Mouse (Mus musculus) embryonic facial prominence, embryonic 10.5 days (tissue): ENCODE results near the gene Crim1. TPM values are rescaled to one million over a fixed set of nuclear protein-coding genes. Genes with fewer than 3 reads are reported as not detected.

Experiments used
- DNase-seq: peaks from one replicate; pipeline ENCODE4 v3.0.0-alpha.2; 2017; ENCODE audit warnings: low spot score
- H3K27ac ChIP-seq: fragments of 300-500 bp; sonication (generic); replicated peaks from 2 replicates; pipeline ENCODE4 v1.5.1; 2016; ENCODE audit warnings: mild to moderate bottlenecking
- H3K27me3 ChIP-seq: fragments of 300-500 bp; sonication (generic); replicated peaks from 2 replicates; pipeline ENCODE4 v1.6.1; 2016; ENCODE audit warnings: low read depth, mild to moderate bottlenecking; ENCODE audit not compliant: poor library complexity, severe bottlenecking
- H3K36me3 ChIP-seq: fragments of 300-500 bp; sonication (generic); replicated peaks from 2 replicates; pipeline ENCODE4 v1.6.1; 2016; ENCODE audit warnings: mild to moderate bottlenecking, moderate library complexity
- H3K4me1 ChIP-seq: fragments of 300-500 bp; sonication (generic); 2 replicates; pipeline ENCODE4 v1.6.1; 2016
- H3K4me3 ChIP-seq: fragments of 300-500 bp; sonication (generic); 2 replicates; pipeline ENCODE4 v1.5.1; 2016; ENCODE audit warnings: mild to moderate bottlenecking, moderate library complexity
- H3K9me3 ChIP-seq: fragments of 300-500 bp; sonication (generic); 2 replicates; pipeline ENCODE4 v1.6.1; 2016; ENCODE audit warnings: mild to moderate bottlenecking
- WGBS: fragments of 180-500 bp; shearing (Covaris S2); methylation state at CpG from one replicate; pipeline ENCODE4 v1.1.7; 2016; 5-methylcytosine and 5-hydroxymethylcytosine counted together
- polyA plus RNA-seq: library from polyadenylated mRNA; unstranded; fragments of >200 nt; fragmentation: Nextera tagmentation; extraction: Ambion mirVana; gene quantifications from 2 replicates; pipeline ENCODE4 v1.2.1, GENCODE M21; 2016

Gene Crim1
- polyA plus RNA-seq, 1 experiment from 2014 or later = 2.2 TPM

- Histone ChIP-seq H3K9me3 (no peaks in the 10 kb centered on the region), H3K27ac (peak overlapping the region; percentile 44; the same call in 1 of the 2 replicates), H3K4me1 (peaks cover 9% of the 10 kb centered on the region), H3K4me3 (no peak overlapping the region), H3K36me3 (peaks cover 12% of the 10 kb centered on the region; the same call in 1 of the 2 replicates), H3K27me3 (no peaks in the 10 kb centered on the region)
- WGBS = 56% methylated on average over 8 of the region's 8 CpGs
- peak; percentile 32 for DNase-seq
Measured at GRCm38 (mm10) chr17:78298967-78299540, 99.0 kb downstream of the Crim1 start.

DNA sequence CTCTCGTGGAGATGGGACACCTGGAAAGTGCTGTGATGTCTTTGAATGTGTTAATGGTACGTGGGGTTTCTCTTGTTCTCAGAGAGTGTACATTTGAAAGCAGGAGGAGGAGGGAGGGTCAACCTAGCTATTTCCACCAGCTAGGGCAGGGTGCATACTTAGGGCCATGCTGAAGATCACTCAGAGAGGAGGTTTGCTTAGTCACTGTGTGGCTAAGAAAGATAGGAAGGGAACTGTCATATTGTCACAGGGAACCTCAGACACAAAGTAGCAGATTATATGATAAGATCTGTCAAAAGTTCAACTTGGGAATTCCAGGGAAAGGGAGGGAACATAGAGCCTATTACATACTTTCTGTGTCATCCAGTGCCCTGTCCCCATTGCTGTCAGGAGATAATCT, 103.0 kb downstream of the Crim1 start:
- Histone ChIP-seq H3K4me3 (no peak overlapping the region), H3K36me3 (peaks cover 33% of the 10 kb centered on the region), H3K4me1 (peaks cover 9% of the 10 kb centered on the region), H3K9me3 (no peaks in the 10 kb centered on the region), H3K27ac (no peak overlapping the region), H3K27me3 (no peaks in the 10 kb centered on the region)
- WGBS = 93% methylated on average over 2 of the region's 2 CpGs
- no peak for DNase-seq

DNA sequence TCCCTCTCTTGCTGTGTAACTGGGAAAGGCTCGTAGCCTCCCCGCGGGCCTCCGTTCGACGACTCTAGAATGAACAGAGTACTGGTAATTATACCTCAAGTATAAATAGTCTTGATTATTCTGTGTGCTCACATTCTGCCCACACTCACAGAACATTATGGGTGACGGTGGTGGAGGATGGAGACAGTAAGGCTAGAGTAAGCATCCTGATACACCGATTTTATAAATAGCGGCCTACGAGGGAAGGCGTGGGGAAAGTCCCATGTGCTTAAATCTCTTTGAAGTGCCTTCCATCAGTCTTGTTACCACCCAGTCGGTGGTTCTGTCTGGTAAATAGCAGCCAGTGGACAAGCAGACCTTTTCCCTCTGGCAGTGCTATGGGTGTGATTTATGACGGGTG, 104.0 kb downstream of the Crim1 start:
- H3K27ac ChIP-seq = no peak overlapping the region
- peaks cover 3% of the 10 kb centered on the region for H3K4me1 ChIP-seq
- 95% methylated on average over 13 of the region's 13 CpGs for WGBS
- H3K36me3 ChIP-seq = peaks cover 37% of the 10 kb centered on the region
- no peak overlapping the region for H3K4me3 ChIP-seq
- H3K9me3 ChIP-seq = no peaks in the 10 kb centered on the region
- no peak for DNase-seq
- no peaks in the 10 kb centered on the region for H3K27me3 ChIP-seq

GRCm38 (mm10) chr17:78306434-78306833, 106.4 kb downstream of the Crim1 start:
- H3K9me3 ChIP-seq = no peaks in the 10 kb centered on the region
- H3K27ac ChIP-seq = no peak overlapping the region
- no peak overlapping the region for H3K4me3 ChIP-seq
- no peaks in the 10 kb centered on the region for H3K4me1 ChIP-seq
- no peaks in the 10 kb centered on the region for H3K27me3 ChIP-seq
- 95% methylated on average over 9 of the region's 9 CpGs for WGBS
- peaks cover 34% of the 10 kb centered on the region for H3K36me3 ChIP-seq
- DNase-seq = no peak

DNA sequence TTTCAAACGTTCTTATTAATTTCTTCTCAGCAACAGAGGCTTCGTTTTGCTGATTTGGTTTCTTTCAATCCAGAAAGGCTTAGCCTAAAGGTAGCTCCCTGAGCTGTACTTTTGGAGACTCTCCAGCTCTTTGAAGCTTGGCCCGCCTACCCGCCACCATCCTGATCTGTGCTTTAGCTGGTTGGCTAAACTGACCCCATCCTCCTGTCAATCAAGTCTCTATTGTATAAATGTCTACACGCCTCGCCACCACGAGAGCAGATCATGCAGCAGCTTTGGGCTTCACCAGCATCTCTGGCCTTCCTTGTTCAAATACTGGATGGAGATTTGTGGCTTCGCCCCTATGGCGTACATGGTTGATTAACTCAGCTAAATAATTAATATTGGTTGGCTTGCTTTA, 108.2 kb downstream of the Crim1 start:
- H3K27me3 ChIP-seq = no peaks in the 10 kb centered on the region
- peaks cover 33% of the 10 kb centered on the region for H3K36me3 ChIP-seq
- no peak for DNase-seq
- H3K9me3 ChIP-seq = no peaks in the 10 kb centered on the region
- H3K4me3 ChIP-seq = no peak overlapping the region
- WGBS = 91% methylated on average over 9 of the region's 9 CpGs
- no peaks in the 10 kb centered on the region for H3K4me1 ChIP-seq
- H3K27ac ChIP-seq = no peak overlapping the region

DNA sequence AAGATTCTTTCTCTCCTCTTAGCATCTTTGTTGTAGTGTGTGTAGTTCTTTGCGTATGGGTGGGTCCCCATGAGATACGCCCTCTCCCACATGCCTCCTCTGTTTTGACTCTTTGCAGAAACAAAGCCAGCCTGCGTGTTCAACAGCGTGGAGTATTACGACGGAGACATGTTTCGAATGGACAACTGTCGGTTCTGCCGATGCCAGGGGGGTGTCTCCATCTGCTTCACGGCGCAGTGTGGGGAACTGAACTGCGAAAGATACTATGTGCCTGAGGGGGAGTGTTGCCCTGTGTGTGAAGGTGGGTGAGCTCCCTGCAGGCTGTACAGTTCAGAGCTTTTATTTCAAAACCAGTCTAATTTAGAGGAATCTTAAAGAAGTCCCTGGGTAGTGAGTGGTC, 113.0 kb downstream of the Crim1 start:
- Histone ChIP-seq H3K9me3 (no peaks in the 10 kb centered on the region), H3K4me1 (no peaks in the 10 kb centered on the region), H3K27ac (no peak overlapping the region), H3K36me3 (peaks cover 27% of the 10 kb centered on the region), H3K27me3 (no peaks in the 10 kb centered on the region), H3K4me3 (no peak overlapping the region)
- 95% methylated on average over 12 of the region's 12 CpGs for WGBS
- DNase-seq = no peak

GRCm38 (mm10) chr17:78313612-78314011, 113.6 kb downstream of the Crim1 start:
- WGBS = 75% methylated on average over 5 of the region's 5 CpGs
- Histone ChIP-seq H3K27ac (no peak overlapping the region), H3K27me3 (no peaks in the 10 kb centered on the region), H3K4me3 (no peak overlapping the region), H3K4me1 (no peaks in the 10 kb centered on the region), H3K9me3 (no peaks in the 10 kb centered on the region), H3K36me3 (peaks cover 23% of the 10 kb centered on the region)
- no peak for DNase-seq

- DNase-seq = no peak
- H3K4me3 ChIP-seq = no peak overlapping the region
- H3K4me1 ChIP-seq = no peaks in the 10 kb centered on the region
- no peaks in the 10 kb centered on the region for H3K9me3 ChIP-seq
- no peak overlapping the region for H3K27ac ChIP-seq
- H3K27me3 ChIP-seq = no peaks in the 10 kb centered on the region
- WGBS = 95% methylated on average over 11 of the region's 11 CpGs
- peaks cover 27% of the 10 kb centered on the region for H3K36me3 ChIP-seq
Measured at GRCm38 (mm10) chr17:78315659-78316058, 115.6 kb downstream of the Crim1 start.

DNA sequence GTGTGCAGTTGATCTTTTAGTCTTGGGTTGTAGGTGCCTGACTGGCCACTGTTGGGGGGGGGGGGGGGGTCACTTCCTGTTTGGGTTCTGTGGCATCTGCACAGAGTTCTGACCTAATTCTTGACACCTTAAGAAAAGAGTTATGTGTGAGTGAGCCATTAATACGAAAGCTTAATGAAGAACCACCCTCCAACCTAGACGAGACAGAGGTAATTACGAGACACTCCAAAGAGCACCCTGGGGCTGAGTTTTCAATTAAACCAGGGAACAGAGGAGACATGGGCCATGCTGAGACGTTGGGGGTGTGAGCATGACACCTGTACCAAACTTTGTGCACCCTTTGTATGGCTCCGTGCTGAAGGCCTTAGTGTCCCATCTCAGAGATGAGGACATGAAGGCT, 117.3 kb downstream of the Crim1 start:
- H3K4me3 ChIP-seq = no peak overlapping the region
- H3K27ac ChIP-seq = no peak overlapping the region
- H3K4me1 ChIP-seq = peaks cover 7% of the 10 kb centered on the region
- 83% methylated on average over 5 of the region's 5 CpGs for WGBS
- no peak for DNase-seq
- no peaks in the 10 kb centered on the region for H3K27me3 ChIP-seq
- H3K36me3 ChIP-seq = peaks cover 27% of the 10 kb centered on the region
- no peaks in the 10 kb centered on the region for H3K9me3 ChIP-seq

DNA sequence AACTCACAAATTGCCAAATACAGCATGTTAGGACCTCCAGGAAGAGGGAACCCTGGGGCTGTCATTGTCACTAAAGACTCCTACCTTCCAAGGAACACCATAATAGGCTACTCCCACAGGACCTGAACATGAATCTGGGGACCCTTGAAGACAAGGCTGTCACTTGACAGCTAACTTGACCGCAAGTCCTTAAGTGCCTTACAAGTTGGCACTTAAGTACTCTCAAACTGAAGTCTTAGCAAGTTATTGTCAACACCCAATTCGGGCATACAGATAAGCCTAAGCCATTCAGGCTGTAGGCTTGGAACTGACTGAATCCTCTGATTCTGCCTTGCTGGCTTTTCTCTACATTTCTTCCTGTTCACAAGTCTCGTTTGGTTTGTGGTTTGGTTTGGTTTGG, 118.8 kb downstream of the Crim1 start:
- H3K27ac ChIP-seq = no peak overlapping the region
- H3K4me1 ChIP-seq = peaks cover 18% of the 10 kb centered on the region
- DNase-seq = no peak
- no peaks in the 10 kb centered on the region for H3K9me3 ChIP-seq
- H3K27me3 ChIP-seq = no peaks in the 10 kb centered on the region
- H3K4me3 ChIP-seq = no peak overlapping the region
- WGBS = 91% methylated on average over 3 of the region's 3 CpGs
- H3K36me3 ChIP-seq = peaks cover 22% of the 10 kb centered on the region

DNA sequence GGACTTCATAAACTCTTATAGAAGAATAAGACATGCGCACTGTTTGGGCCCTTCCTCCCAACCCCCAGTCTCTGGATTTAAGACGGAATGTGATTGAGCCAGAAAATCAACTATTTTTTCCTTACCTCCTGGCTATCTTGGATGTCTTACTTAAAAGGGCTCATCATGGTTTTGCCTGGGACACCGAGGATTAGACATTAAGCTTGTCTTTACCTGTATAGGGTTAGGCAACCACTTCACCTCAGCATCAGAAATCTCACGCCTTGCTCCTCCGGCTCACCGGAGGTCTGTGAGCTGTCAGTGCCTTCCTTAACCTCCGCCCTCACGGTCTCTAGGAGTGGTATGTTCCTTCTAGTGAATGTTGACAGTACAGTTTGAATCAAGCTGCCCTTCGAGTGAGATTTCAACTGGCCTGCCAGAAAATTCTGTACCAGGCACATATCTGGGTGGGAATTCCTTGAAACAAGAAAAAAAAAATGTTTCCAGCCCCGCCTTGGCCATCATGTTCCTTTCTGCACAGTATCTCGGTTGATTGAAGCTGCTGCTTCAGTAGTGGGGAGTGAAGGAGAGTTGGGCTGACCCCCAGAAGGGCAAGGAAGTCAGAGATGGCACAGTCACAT, 121.3 kb downstream of the Crim1 start:
- 77% methylated on average over 11 of the region's 11 CpGs for WGBS
- no peaks in the 10 kb centered on the region for H3K27me3 ChIP-seq
- H3K27ac ChIP-seq = no peak overlapping the region
- H3K9me3 ChIP-seq = no peaks in the 10 kb centered on the region
- H3K36me3 ChIP-seq = peaks cover 13% of the 10 kb centered on the region
- H3K4me1 ChIP-seq = peaks cover 25% of the 10 kb centered on the region
- H3K4me3 ChIP-seq = no peak overlapping the region
- DNase-seq = no peak

DNA sequence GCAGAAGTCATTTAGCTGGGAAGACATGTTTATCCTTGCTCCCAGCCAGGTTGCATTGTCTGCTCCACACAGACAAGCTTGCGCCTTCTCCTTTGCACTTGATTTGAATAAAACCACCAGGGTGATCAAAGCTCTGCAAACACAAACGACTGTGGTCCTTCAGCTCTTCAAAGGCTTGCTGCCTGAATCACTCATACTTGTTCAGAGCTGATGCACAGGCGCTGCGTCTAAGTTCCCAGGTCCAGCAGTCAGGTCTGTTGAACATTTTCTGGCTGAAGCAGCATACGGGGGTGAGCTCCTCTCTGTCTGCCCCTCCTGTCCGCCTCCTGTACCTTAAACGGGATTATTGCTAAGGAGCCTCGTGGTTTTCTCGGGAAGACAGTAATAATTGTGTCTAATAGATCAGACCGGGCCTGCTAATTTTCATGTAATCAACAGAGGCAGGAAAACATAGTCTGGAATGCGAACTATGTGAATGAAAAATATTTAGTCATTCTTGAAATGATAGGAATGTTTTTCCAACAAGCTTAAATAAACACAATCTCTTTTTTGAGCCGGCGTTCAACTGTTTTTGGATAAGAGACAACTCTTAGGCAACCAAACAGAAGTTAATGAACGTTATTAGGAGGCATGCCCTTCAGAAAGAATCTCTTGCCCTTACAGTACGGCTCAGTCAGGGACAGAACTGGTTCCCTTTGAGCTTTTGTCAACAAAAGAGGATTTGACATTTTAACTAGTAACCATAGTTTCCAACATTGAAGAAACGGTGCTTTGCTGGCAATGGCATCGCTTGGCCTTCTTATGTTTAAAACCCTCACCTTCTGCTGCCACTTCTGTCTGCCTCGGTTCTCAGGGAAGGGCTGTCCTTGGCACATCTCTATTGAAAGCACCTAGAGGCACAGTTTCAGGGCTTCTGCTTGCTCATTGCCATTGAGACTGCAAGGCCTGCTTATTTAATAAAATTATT, 122.6 kb downstream of the Crim1 start:
- peak overlapping the region; percentile 48; the same call in 1 of the 2 replicates for H3K27ac ChIP-seq
- H3K27me3 ChIP-seq = no peaks in the 10 kb centered on the region

More for the DNA sequence above, 122.6 kb downstream of the Crim1 start:
- 49% methylated on average over 18 of the region's 18 CpGs for WGBS
- DNase-seq = no peak
- Histone ChIP-seq H3K36me3 (peaks cover 10% of the 10 kb centered on the region; the same call in 1 of the 2 replicates), H3K4me3 (no peak overlapping the region), H3K4me1 (peaks cover 26% of the 10 kb centered on the region), H3K9me3 (no peaks in the 10 kb centered on the region)
